Mouse (Mus musculus) limb, embryonic 14.5 days (tissue): ENCODE results near the gene Usp16. TPM values are rescaled to one million over a fixed set of nuclear protein-coding genes. Genes with fewer than 3 reads are reported as not detected.

Experiments used
- ATAC-seq: fragments of 200-750 bp; cut with Nextera tagmentation; 2 replicates; pipeline ENCODE4 v1.8.0; 2017; ENCODE audit warnings: low read depth, moderate number of reproducible peaks, moderate TSS enrichment; ENCODE audit not compliant: low FRiP score
- DNase-seq: peaks from one replicate; pipeline ENCODE4 v3.0.0-alpha.2; 2015; ENCODE audit warnings: low spot score
- H3K27ac ChIP-seq: fragments of 300-500 bp; sonication (generic); replicated peaks from 2 replicates; pipeline ENCODE4 v1.5.1; 2014; ENCODE audit warnings: low read depth, mild to moderate bottlenecking, low read length, moderate library complexity, mixed read lengths
- H3K27me3 ChIP-seq: fragments of 300-500 bp; sonication (generic); 2 replicates; pipeline ENCODE4 v1.6.1; 2014; ENCODE audit warnings: low read length, mixed read lengths; ENCODE audit not compliant: control insufficient read depth, insufficient read depth
- H3K36me3 ChIP-seq: fragments of 300-500 bp; sonication (generic); 2 replicates; pipeline ENCODE4 v1.6.1; 2014; ENCODE audit warnings: mild to moderate bottlenecking, low read length, moderate library complexity, mixed read lengths; ENCODE audit not compliant: control insufficient read depth, insufficient read depth
- H3K4me1 ChIP-seq: fragments of 300-500 bp; sonication (generic); 2 replicates; pipeline ENCODE4 v1.6.1; 2014; ENCODE audit warnings: antibody characterized with exemption, low read length, mixed read lengths; ENCODE audit not compliant: control insufficient read depth, insufficient read depth
- H3K4me2 ChIP-seq: fragments of 300-500 bp; sonication (generic); replicated peaks from 2 replicates; pipeline ENCODE4 v1.6.1; 2014; ENCODE audit warnings: low read depth, mild to moderate bottlenecking, low read length, moderate library complexity; ENCODE audit not compliant: severe bottlenecking
- H3K4me3 ChIP-seq: fragments of 300-500 bp; sonication (generic); replicated peaks from 2 replicates; pipeline ENCODE4 v1.5.1; 2014; ENCODE audit warnings: low read length
- H3K9ac ChIP-seq: fragments of 300-500 bp; sonication (generic); 2 replicates; pipeline ENCODE4 v1.6.1; 2014; ENCODE audit warnings: mild to moderate bottlenecking, low read depth, low read length, moderate library complexity; ENCODE audit not compliant: severe bottlenecking
- H3K9me3 ChIP-seq: fragments of 300-500 bp; sonication (generic); 2 replicates; pipeline ENCODE4 v1.6.1; 2016; ENCODE audit warnings: low read length; ENCODE audit not compliant: control insufficient read depth
- POLR2A ChIP-seq: fragments of 200-500 bp; IDR thresholded peaks from 2 replicates; pipeline ENCODE4 v1.8.0; 2012; ENCODE audit warnings: inconsistent platforms, mild to moderate bottlenecking, moderate library complexity, borderline replicate concordance; ENCODE audit not compliant: insufficient read depth, insufficient read length; ENCODE audit errors: extremely low read depth
- WGBS: fragments of 180-500 bp; shearing (Covaris S2); extraction: QIAGEN DNeasy Blood & Tissue Kit; methylation state at CpG from one replicate; pipeline ENCODE4 v1.1.7; 2014; 5-methylcytosine and 5-hydroxymethylcytosine counted together
- polyA plus RNA-seq, 2 experiments: library from polyadenylated mRNA; depleted of rRNA in 1 of 2; stranded (reverse) in 1 of 2; unstranded in 1 of 2; fragments of >200 nt; fragmentation: Nextera tagmentation in 1 of 2; extraction: Ambion mirVana in 1 of 2; gene quantifications; 2 replicates each; pipeline versions ENCODE4 v1.2.1 to v1.2.3; 2012 to 2014

The Usp16 gene
- polyA plus RNA-seq, 2 experiments = 58.9 to 63.4 TPM

- 0 out of 2 replicates have a peak, but pooled peaks cover 7% of the 10 kb centered on the region for H3K4me1 ChIP-seq
- H3K4me2 ChIP-seq = no peak overlapping the region
- H3K9me3 ChIP-seq = no peaks in the 10 kb centered on the region
- DNase-seq (no peak), ATAC-seq (no peak)
- H3K4me3 ChIP-seq = no peak overlapping the region
- H3K36me3 ChIP-seq = no peaks in the 10 kb centered on the region
- H3K9ac ChIP-seq = no peak overlapping the region
- H3K27me3 ChIP-seq = no peaks in the 10 kb centered on the region
- no peak overlapping the region for H3K27ac ChIP-seq
- TF ChIP-seq POLR2A = no peak
Measured at GRCm38 (mm10) chr16:87445110-87445509, 9.4 kb upstream of the Usp16 start.

DNA sequence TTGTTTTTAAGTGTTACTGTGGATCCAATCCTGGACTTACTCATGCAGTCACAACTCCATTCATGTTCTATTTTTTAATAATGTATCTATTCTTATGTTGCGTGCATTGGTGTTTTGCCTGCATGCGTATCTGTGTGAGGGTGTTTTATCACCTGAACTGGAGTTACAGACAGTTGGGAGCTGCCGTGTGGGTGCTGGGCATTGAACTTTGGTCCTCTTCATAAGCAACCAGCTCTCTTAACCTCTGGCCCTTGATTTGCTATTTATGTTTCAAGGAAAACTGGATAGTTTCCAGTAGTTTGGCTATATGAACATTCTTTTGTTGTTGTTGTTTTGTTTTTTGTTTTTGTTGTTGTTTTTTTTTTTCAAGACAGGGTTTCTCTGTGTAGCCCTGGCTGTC is 9.0 kb upstream of the Usp16 start:
- no peak overlapping the region for H3K4me2 ChIP-seq
- no peaks in the 10 kb centered on the region for H3K27me3 ChIP-seq
- no peak overlapping the region for H3K27ac ChIP-seq
- H3K9ac ChIP-seq = no peak overlapping the region
- no peak for TF ChIP-seq POLR2A
- 0 out of 2 replicates have a peak, but pooled peaks cover 7% of the 10 kb centered on the region for H3K4me1 ChIP-seq
- no peak overlapping the region for H3K4me3 ChIP-seq
- 92% methylated on average over 3 of the region's 3 CpGs for WGBS
- DNase-seq (no peak), ATAC-seq (no peak)
- no peaks in the 10 kb centered on the region for H3K36me3 ChIP-seq
- H3K9me3 ChIP-seq = no peaks in the 10 kb centered on the region

DNA sequence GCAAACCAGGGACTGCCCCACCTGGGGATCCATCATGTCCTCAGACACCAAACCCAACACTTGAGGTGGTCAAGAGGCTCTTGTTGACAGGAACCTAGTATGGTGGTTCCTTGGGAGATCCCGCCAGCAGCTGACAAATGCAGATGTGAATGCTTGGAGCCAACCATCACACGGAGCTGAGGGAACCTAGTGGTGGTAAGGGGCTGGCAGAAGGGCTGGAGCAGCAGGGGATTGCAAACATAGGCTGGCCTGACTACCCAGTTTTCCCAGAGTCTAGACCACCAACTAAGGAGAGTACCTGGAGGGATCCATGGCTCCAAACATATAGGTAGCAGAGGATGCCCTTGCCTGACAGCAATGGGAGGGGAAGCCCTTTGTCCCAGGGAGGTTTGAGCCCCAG is 1.3 kb upstream of the Usp16 start:
- DNase-seq (no peak), ATAC-seq (no peak)
- no peak overlapping the region for H3K4me2 ChIP-seq
- no peak overlapping the region for H3K27ac ChIP-seq
- TF ChIP-seq POLR2A = no peak
- H3K36me3 ChIP-seq = no peaks in the 10 kb centered on the region
- no peak overlapping the region for H3K4me3 ChIP-seq
- H3K9ac ChIP-seq = no peak overlapping the region
- WGBS = 78% methylated on average over 2 of the region's 2 CpGs
- H3K4me1 ChIP-seq = peaks cover 9% of the 10 kb centered on the region
- H3K9me3 ChIP-seq = no peaks in the 10 kb centered on the region
- no peaks in the 10 kb centered on the region for H3K27me3 ChIP-seq

DNA sequence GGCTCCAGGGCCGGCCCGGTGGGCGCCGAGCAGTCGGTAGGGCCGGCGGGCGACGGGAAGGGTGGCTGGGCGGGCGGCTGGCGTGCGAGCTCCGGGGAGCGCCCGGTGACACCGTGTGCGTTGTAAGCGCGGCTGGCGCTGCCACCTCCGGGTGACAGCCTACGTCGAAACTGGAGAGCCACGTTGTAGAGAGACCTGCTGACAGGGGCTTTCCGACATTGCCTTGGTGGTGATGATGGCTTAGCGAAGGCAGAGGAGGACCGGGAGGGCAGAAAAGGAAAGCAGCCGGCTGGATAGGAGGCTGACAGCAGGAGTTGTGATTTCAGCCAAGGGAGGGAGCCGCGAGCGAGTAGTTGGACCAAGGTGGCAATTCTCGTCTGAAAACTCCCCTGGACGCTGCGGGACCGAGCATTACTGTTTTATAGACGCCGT is 693 bp downstream of the Usp16 start:
- Histone ChIP-seq H3K4me3 (peak overlapping the region; percentile 92), H3K27me3 (no peaks in the 10 kb centered on the region), H3K4me2 (peak overlapping the region; percentile 83), H3K9me3 (no peaks in the 10 kb centered on the region), H3K4me1 (peaks cover 9% of the 10 kb centered on the region), H3K27ac (peak overlapping the region; percentile 78), H3K9ac (peak overlapping the region; percentile 83), H3K36me3 (peaks cover 9% of the 10 kb centered on the region)
- peak; percentile 49 for ATAC-seq
- no peak for TF ChIP-seq POLR2A
- DNase-seq = no peak
- under 1% methylated on average over 38 of the region's 38 CpGs for WGBS

GRCm38 (mm10) chr16:87458752-87459151 is 4.2 kb downstream of the Usp16 start:
- no peak overlapping the region for H3K27ac ChIP-seq
- no peak for ATAC-seq
- no peak overlapping the region for H3K4me2 ChIP-seq
- H3K4me3 ChIP-seq = no peak overlapping the region
- no peaks in the 10 kb centered on the region for H3K9me3 ChIP-seq
- no peaks in the 10 kb centered on the region for H3K27me3 ChIP-seq
- H3K4me1 ChIP-seq = peaks cover 9% of the 10 kb centered on the region
- H3K9ac ChIP-seq = no peak overlapping the region
- 98% methylated on average over 3 of the region's 3 CpGs for WGBS
- H3K36me3 ChIP-seq = peaks cover 39% of the 10 kb centered on the region
- TF ChIP-seq POLR2A = no peak
- DNase-seq = no peak

- ATAC-seq = no peak
- Histone ChIP-seq H3K4me1 (no peaks in the 10 kb centered on the region), H3K9me3 (no peaks in the 10 kb centered on the region), H3K27me3 (no peaks in the 10 kb centered on the region), H3K4me3 (no peak overlapping the region), H3K36me3 (peaks cover 85% of the 10 kb centered on the region), H3K9ac (no peak overlapping the region), H3K27ac (no peak overlapping the region), H3K4me2 (no peak overlapping the region)
- DNase-seq = no peak
- WGBS = 89% methylated on average over 4 of the region's 4 CpGs
- TF ChIP-seq POLR2A = no peak
Measured at GRCm38 (mm10) chr16:87470579-87470978, 16.1 kb downstream of the Usp16 start.
